Mouse (Mus musculus): ENCODE measurements around the gene Dlg4. TPM values are rescaled to one million over a fixed set of nuclear protein-coding genes. Genes with fewer than 3 reads are reported as not detected.
A peak's percentile ranks its signal among the peaks of the same experiment; 100 is the strongest.

Dlg4 gene
- total and polyA plus RNA-seq, 3 experiments = 6.8 to 15.3 (median 7.3) TPM

- Histone ChIP-seq H3K4me3 (replicated peaks in 1 of 3; ENCODE audit: low read depth in 2 of 3, low read length in 2 of 3, poor library complexity in 1 of 3) (no peak overlapping the region), H3K4me1 (ENCODE audit: control insufficient read depth in 1 of 2, insufficient read depth in 2 of 2) (peaks cover 8 to 32% of the 10 kb centered on the region in 2 experiments; a peak in 3 of 4 replicates), H3K9ac (ENCODE audit: insufficient read depth, low read depth) (no peak overlapping the region; the same call in 1 of the 2 replicates), H3K4me2 (ENCODE audit: insufficient read depth, low read depth, poor library complexity, severe bottlenecking) (peak overlapping the region; percentile 68), H3K36me3 (replicated peaks in 1 of 2; ENCODE audit: control insufficient read depth in 1 of 2, insufficient read depth in 1 of 2, low read length in 1 of 2) (no peaks in the 10 kb centered on the region), H3K79me2 (replicated peaks; ENCODE audit: control insufficient read depth, extremely low read depth, insufficient read depth, poor library complexity, severe bottlenecking) (no peaks in the 10 kb centered on the region), H3K27ac (ENCODE audit: insufficient read depth, low read depth) (no peak overlapping the region), H3K27me3 (replicated peaks) (peaks cover 10% of the 10 kb centered on the region), H3K9me3 (replicated peaks; ENCODE audit: low read length) (no peaks in the 10 kb centered on the region)
- TF ChIP-seq EP300 (IDR thresholded peaks at IDR 0.05; ENCODE audit: low read length) = no peak
- no peak for TF ChIP-seq JUND (conservative IDR thresholded peaks at IDR 0.05; ENCODE audit: low read depth, low read length)
- no peak for TF ChIP-seq HCFC1 (IDR thresholded peaks at IDR 0.05; ENCODE audit: low read depth, low read length)
- no peak for TF ChIP-seq MXI1 (IDR thresholded peaks at IDR 0.05; ENCODE audit: low read depth, low read length)
- TF ChIP-seq RCOR1 (conservative IDR thresholded peaks at IDR 0.05; ENCODE audit: low read depth, low read length) = no peak
- TF ChIP-seq MAZ (IDR thresholded peaks at IDR 0.05; ENCODE audit: low read depth, low read length) = no peak
- TF ChIP-seq MAFK (IDR thresholded peaks at IDR 0.05; ENCODE audit: insufficient replicate concordance, low read length) = no peak
- no peak for TF ChIP-seq IRF4 (IDR thresholded peaks at IDR 0.05; ENCODE audit: low read depth, low read length)
- TF ChIP-seq CHD1 (IDR thresholded peaks at IDR 0.05; ENCODE audit: low read depth, low read length) = no peak
- no peak for TF ChIP-seq JUN (IDR thresholded peaks at IDR 0.05; ENCODE audit: insufficient read depth, low read depth, low read length)
- no peak for TF ChIP-seq CHD2 (IDR thresholded peaks at IDR 0.05; ENCODE audit: low read length)
- TF ChIP-seq POLR2AphosphoS2 (IDR thresholded peaks at IDR 0.05; ENCODE audit: low read depth, low read length) = no peak
- TF ChIP-seq POLR2A (IDR thresholded peaks at IDR 0.05; ENCODE audit: low read depth, low read length) = no peak
- no peak for TF ChIP-seq MAX (IDR thresholded peaks at IDR 0.05; ENCODE audit: low read length)
- TF ChIP-seq SIN3A (IDR thresholded peaks at IDR 0.05; ENCODE audit: low read length) = no peak
- TF ChIP-seq SMC3 (IDR thresholded peaks at IDR 0.05; ENCODE audit: low read depth, low read length) = no peak
- TF ChIP-seq E2F4 (IDR thresholded peaks at IDR 0.05; ENCODE audit: insufficient replicate concordance, low read depth, low read length) = no peak
- no peak for TF ChIP-seq ZC3H11A (IDR thresholded peaks at IDR 0.05; ENCODE audit: low read depth, low read length)
- TF ChIP-seq KAT2A (IDR thresholded peaks at IDR 0.05; ENCODE audit: insufficient replicate concordance, low read length) = no peak
- TF ChIP-seq ZNF384 (IDR thresholded peaks at IDR 0.05; ENCODE audit: low read depth, low read length) = no peak
- in situ Hi-C loops (cut with MboI; ENCODE audit: low pct_ligation_motif_present, low pct_unique_long_range_greater_than_20kb, low sequenced_read_pairs) = loop anchor here (25.0 kb wide), 1 partner anchor 933 kb away; the partner anchor contains the start of genes Per1 and Vamp2
- dilution Hi-C loops (cut with MboI; ENCODE audit: extremely low pct_ligation_motif_present, extremely low pct_unique_long_range_greater_than_20kb, low sequenced_read_pairs) = no loop called here
- no peak for DNase-seq (ENCODE audit: extremely low read depth)
Observed at GRCm38 (mm10) chr11:70020022-70020631, 3.4 kb downstream of the Dlg4 start.

- no peak overlapping the region for H3K27ac ChIP-seq (ENCODE audit: insufficient read depth, low read depth)
- peak overlapping the region; percentile 68 for H3K4me2 ChIP-seq (ENCODE audit: insufficient read depth, low read depth, poor library complexity, severe bottlenecking)
- peak overlapping the region; percentile 10; the same call in 1 of the 2 replicates for H3K9ac ChIP-seq (ENCODE audit: insufficient read depth, low read depth)
- no peaks in the 10 kb centered on the region for H3K9me3 ChIP-seq (replicated peaks; ENCODE audit: low read length)
- peaks cover 10% of the 10 kb centered on the region for H3K27me3 ChIP-seq (replicated peaks)
- no peaks in the 10 kb centered on the region for H3K79me2 ChIP-seq (replicated peaks; ENCODE audit: control insufficient read depth, extremely low read depth, insufficient read depth, poor library complexity, severe bottlenecking)
- H3K4me3 ChIP-seq (replicated peaks in 1 of 3; ENCODE audit: low read depth in 2 of 3, low read length in 2 of 3, poor library complexity in 1 of 3) = peak overlapping the region; percentile 51 to 59 (median 52)
- in situ Hi-C loops (cut with MboI; ENCODE audit: low pct_ligation_motif_present, low pct_unique_long_range_greater_than_20kb, low sequenced_read_pairs) = loop anchor here (25.0 kb wide), 1 partner anchor 933 kb away; the partner anchor contains the start of genes Per1 and Vamp2
- H3K4me1 ChIP-seq (ENCODE audit: control insufficient read depth in 1 of 2, insufficient read depth in 2 of 2) = peaks cover 8 to 28% of the 10 kb centered on the region in 2 experiments; a peak in 3 of 4 replicates
- dilution Hi-C loops (cut with MboI; ENCODE audit: extremely low pct_ligation_motif_present, extremely low pct_unique_long_range_greater_than_20kb, low sequenced_read_pairs) = no loop called here
- H3K36me3 ChIP-seq (replicated peaks in 1 of 2; ENCODE audit: control insufficient read depth in 1 of 2, insufficient read depth in 1 of 2, low read length in 1 of 2) = no peaks in the 10 kb centered on the region
- DNase-seq (ENCODE audit: extremely low read depth) = peak; percentile 93
- TF ChIP-seq ZC3H11A (IDR thresholded peaks at IDR 0.05; ENCODE audit: low read depth, low read length) (no peak), MAFK (IDR thresholded peaks at IDR 0.05; ENCODE audit: insufficient replicate concordance, low read length) (no peak), ZKSCAN1 (IDR thresholded peaks at IDR 0.05; ENCODE audit: borderline replicate concordance, low read depth, low read length) (no peak), ETS1 (conservative IDR thresholded peaks at IDR 0.05; ENCODE audit: low read depth, low read length) (no peak), ZNF384 (IDR thresholded peaks at IDR 0.05; ENCODE audit: low read depth, low read length) (no peak), ELF1 (IDR thresholded peaks at IDR 0.05; ENCODE audit: low read depth, low read length) (no peak), IRF4 (IDR thresholded peaks at IDR 0.05; ENCODE audit: low read depth, low read length) (0 out of 2 replicates have a peak, but pooled peaks have one; percentile 8), MXI1 (IDR thresholded peaks at IDR 0.05; ENCODE audit: low read depth, low read length) (no peak), GABPA (IDR thresholded peaks at IDR 0.05; ENCODE audit: insufficient replicate concordance, low read depth, low read length) (peak; percentile 87; the same call in 1 of the 2 replicates), TBP (conservative IDR thresholded peaks at IDR 0.05; ENCODE audit: low read depth, low read length) (0 out of 2 replicates have a peak, but pooled peaks have one; percentile 37), CTCF (conservative IDR thresholded peaks at IDR 0.05 in 1 of 2, IDR thresholded peaks at IDR 0.05 in 1 of 2; ENCODE audit: low read depth in 2 of 2, low read length in 2 of 2) (peak; percentile 27 to 63; a peak in 3 of 4 replicates), MYC (IDR thresholded peaks at IDR 0.05; ENCODE audit: low read depth, low read length) (peak; percentile 79; the same call in 1 of the 2 replicates), NELFE (IDR thresholded peaks at IDR 0.05; ENCODE audit: low read depth, low read length) (no peak), MAX (IDR thresholded peaks at IDR 0.05; ENCODE audit: low read length) (no peak), JUN (IDR thresholded peaks at IDR 0.05; ENCODE audit: insufficient read depth, low read depth, low read length) (no peak), SIN3A (IDR thresholded peaks at IDR 0.05; ENCODE audit: low read length) (no peak), POLR2A (IDR thresholded peaks at IDR 0.05; ENCODE audit: low read depth, low read length) (no peak), USF2 (conservative IDR thresholded peaks at IDR 0.05; ENCODE audit: low read depth, low read length) (no peak), PAX5 (IDR thresholded peaks at IDR 0.05; ENCODE audit: low read length) (no peak)
Observed at GRCm38 (mm10) chr11:70020731-70021263, 4.1 kb downstream of the Dlg4 start.

All from CH12.LX (cell line).